Mouse (Mus musculus): ENCODE data around the gene Fam69b. TPM values are rescaled to one million over a fixed set of nuclear protein-coding genes. Genes with fewer than 3 reads are reported as not detected.
A peak's percentile ranks its signal among the peaks of the same experiment; 100 is the strongest.

Fam69b gene
- polyA plus RNA-seq, 1 experiment, result 12.2 TPM

- H3K36me3 ChIP-seq (ENCODE audit: control insufficient read depth, insufficient read depth, low read length), result peaks cover 2% of the 10 kb centered on the region; the same call in 1 of the 2 replicates
- no peaks in the 10 kb centered on the region for H3K27me3 ChIP-seq (replicated peaks; ENCODE audit: control insufficient read depth, insufficient read depth, low read length)
- peak; percentile 62 for DNase-seq
- TF ChIP-seq POLR2A (IDR thresholded peaks at IDR 0.05; ENCODE audit: low read depth, low read length) (no peak), CTCF (conservative IDR thresholded peaks at IDR 0.05; ENCODE audit: insufficient read depth, insufficient read length, low read depth, low read length) (peak; percentile 45)
- H3K27ac ChIP-seq (ENCODE audit: insufficient read depth, low read depth, low read length), result peak within 1 kb of the TSS; percentile 34
- WGBS, result under 1% methylated on average over 65 of the region's 65 CpGs
- H3K4me1 ChIP-seq (ENCODE audit: control insufficient read depth, insufficient read depth, low read length), result no peaks in the 10 kb centered on the region
- peak within 1 kb of the TSS; percentile 47 for H3K4me3 ChIP-seq (ENCODE audit: insufficient read depth, low read depth, low read length)
Measured at GRCm38 (mm10) chr2:26586294-26587043, 41.8 kb upstream of the Fam69b start, which contains the start of gene Gm20532. TSS of gene Gm20532 (plus strand) at chr2:26586639.

GRCm38 (mm10) chr2:26587044-26587405 lies 41.2 kb upstream of the Fam69b start:
- 0 out of 2 replicates have a peak overlapping the region, but pooled peaks have one; percentile 12 for H3K27ac ChIP-seq (ENCODE audit: insufficient read depth, low read depth, low read length)
- TF ChIP-seq POLR2A (IDR thresholded peaks at IDR 0.05; ENCODE audit: low read depth, low read length) (no peak), CTCF (conservative IDR thresholded peaks at IDR 0.05; ENCODE audit: insufficient read depth, insufficient read length, low read depth, low read length) (0 out of 2 replicates have a peak, but pooled peaks have one; percentile 13)
- H3K4me1 ChIP-seq (ENCODE audit: control insufficient read depth, insufficient read depth, low read length), result no peaks in the 10 kb centered on the region
- peak overlapping the region; percentile 47 for H3K4me3 ChIP-seq (ENCODE audit: insufficient read depth, low read depth, low read length)
- peaks cover 2% of the 10 kb centered on the region; the same call in 1 of the 2 replicates for H3K36me3 ChIP-seq (ENCODE audit: control insufficient read depth, insufficient read depth, low read length)
- 10% methylated on average over 11 of the region's 11 CpGs for WGBS
- DNase-seq, result no peak
- no peaks in the 10 kb centered on the region for H3K27me3 ChIP-seq (replicated peaks; ENCODE audit: control insufficient read depth, insufficient read depth, low read length)

GRCm38 (mm10) chr2:26588573-26588972 lies 39.7 kb upstream of the Fam69b start:
- WGBS, result 52% methylated on average over 4 of the region's 4 CpGs

GRCm38 (mm10) chr2:26589284-26589683 lies 39.0 kb upstream of the Fam69b start:
- TF ChIP-seq POLR2A (IDR thresholded peaks at IDR 0.05; ENCODE audit: low read depth, low read length) (no peak), CTCF (conservative IDR thresholded peaks at IDR 0.05; ENCODE audit: insufficient read depth, insufficient read length, low read depth, low read length) (no peak)
- DNase-seq, result no peak
- Histone ChIP-seq H3K27me3 (replicated peaks; ENCODE audit: control insufficient read depth, insufficient read depth, low read length) (no peaks in the 10 kb centered on the region), H3K4me1 (ENCODE audit: control insufficient read depth, insufficient read depth, low read length) (no peaks in the 10 kb centered on the region), H3K27ac (ENCODE audit: insufficient read depth, low read depth, low read length) (no peak overlapping the region), H3K4me3 (ENCODE audit: insufficient read depth, low read depth, low read length) (peak overlapping the region; percentile 47), H3K36me3 (ENCODE audit: control insufficient read depth, insufficient read depth, low read length) (peaks cover 2% of the 10 kb centered on the region; the same call in 1 of the 2 replicates)
- WGBS, result 75% methylated on average over 10 of the region's 10 CpGs

More at GRCm38 (mm10) chr2:26588573-26588972, 39.7 kb upstream of the Fam69b start:
- Histone ChIP-seq H3K27ac (ENCODE audit: insufficient read depth, low read depth, low read length) (no peak overlapping the region), H3K4me1 (ENCODE audit: control insufficient read depth, insufficient read depth, low read length) (no peaks in the 10 kb centered on the region), H3K27me3 (replicated peaks; ENCODE audit: control insufficient read depth, insufficient read depth, low read length) (no peaks in the 10 kb centered on the region), H3K4me3 (ENCODE audit: insufficient read depth, low read depth, low read length) (peak overlapping the region; percentile 47), H3K36me3 (ENCODE audit: control insufficient read depth, insufficient read depth, low read length) (peaks cover 2% of the 10 kb centered on the region; the same call in 1 of the 2 replicates)
- no peak for TF ChIP-seq POLR2A (IDR thresholded peaks at IDR 0.05; ENCODE audit: low read depth, low read length)
- no peak for TF ChIP-seq CTCF (conservative IDR thresholded peaks at IDR 0.05; ENCODE audit: insufficient read depth, insufficient read length, low read depth, low read length)
- DNase-seq, result no peak

- H3K27me3 ChIP-seq (replicated peaks; ENCODE audit: control insufficient read depth, insufficient read depth, low read length), result no peaks in the 10 kb centered on the region
- no peak for TF ChIP-seq POLR2A (IDR thresholded peaks at IDR 0.05; ENCODE audit: low read depth, low read length)
- no peak for TF ChIP-seq CTCF (conservative IDR thresholded peaks at IDR 0.05; ENCODE audit: insufficient read depth, insufficient read length, low read depth, low read length)
- H3K4me1 ChIP-seq (ENCODE audit: control insufficient read depth, insufficient read depth, low read length), result peaks cover 7% of the 10 kb centered on the region
- DNase-seq, result no peak
- H3K27ac ChIP-seq (ENCODE audit: insufficient read depth, low read depth, low read length), result no peak overlapping the region
- peaks cover 2% of the 10 kb centered on the region; the same call in 1 of the 2 replicates for H3K36me3 ChIP-seq (ENCODE audit: control insufficient read depth, insufficient read depth, low read length)
- peak overlapping the region; percentile 47; the same call in 1 of the 2 replicates for H3K4me3 ChIP-seq (ENCODE audit: insufficient read depth, low read depth, low read length)
- 81% methylated on average over 7 of the region's 7 CpGs for WGBS
Measured at GRCm38 (mm10) chr2:26590282-26590681, 38.0 kb upstream of the Fam69b start.

GRCm38 (mm10) chr2:26590962-26591361 lies 37.3 kb upstream of the Fam69b start:
- H3K4me3 ChIP-seq (ENCODE audit: insufficient read depth, low read depth, low read length), result peak overlapping the region; percentile 47
- DNase-seq, result no peak
- no peaks in the 10 kb centered on the region for H3K27me3 ChIP-seq (replicated peaks; ENCODE audit: control insufficient read depth, insufficient read depth, low read length)
- no peak overlapping the region for H3K27ac ChIP-seq (ENCODE audit: insufficient read depth, low read depth, low read length)
- no peak for TF ChIP-seq POLR2A (IDR thresholded peaks at IDR 0.05; ENCODE audit: low read depth, low read length)
- peaks cover 14% of the 10 kb centered on the region for H3K4me1 ChIP-seq (ENCODE audit: control insufficient read depth, insufficient read depth, low read length)
- peaks cover 2% of the 10 kb centered on the region; the same call in 1 of the 2 replicates for H3K36me3 ChIP-seq (ENCODE audit: control insufficient read depth, insufficient read depth, low read length)
- 72% methylated on average over 7 of the region's 7 CpGs for WGBS

- Histone ChIP-seq H3K4me3 (ENCODE audit: insufficient read depth, low read depth, low read length) (peak overlapping the region; percentile 47; the same call in 1 of the 2 replicates), H3K4me1 (ENCODE audit: control insufficient read depth, insufficient read depth, low read length) (peaks cover 14% of the 10 kb centered on the region), H3K27me3 (replicated peaks; ENCODE audit: control insufficient read depth, insufficient read depth, low read length) (no peaks in the 10 kb centered on the region), H3K27ac (ENCODE audit: insufficient read depth, low read depth, low read length) (no peak overlapping the region), H3K36me3 (ENCODE audit: control insufficient read depth, insufficient read depth, low read length) (peaks cover 2% of the 10 kb centered on the region; the same call in 1 of the 2 replicates)
- no peak for DNase-seq
- 65% methylated on average over 12 of the region's 12 CpGs for WGBS
- no peak for TF ChIP-seq CTCF (conservative IDR thresholded peaks at IDR 0.05; ENCODE audit: insufficient read depth, insufficient read length, low read depth, low read length)
- no peak for TF ChIP-seq POLR2A (IDR thresholded peaks at IDR 0.05; ENCODE audit: low read depth, low read length)
Measured at GRCm38 (mm10) chr2:26591416-26591815, 36.8 kb upstream of the Fam69b start.

All from kidney, adult 2 months (tissue).